ENCODE assay signal across 13 mouse cellular contexts in genomic region chr9:75259656-75260055, GRCm38 (mm10). TPM values are rescaled to one million over a fixed set of nuclear protein-coding genes. Genes with fewer than 3 reads are reported as not detected.
DNase-seq lines count a peak whose midpoint lies in the region; ATAC-seq and TF ChIP-seq lines count a peak whose summit lies in the region.
"Had no signal": no experiment of that assay in that cellular context is flagged by ENCODE, and none has a peak within 500 bp of the region (broad histone marks: within the 10 kb centered on the region; RNA-seq: fewer than 3 reads in every experiment).

No protein-coding gene starts in this region.

- no peaks in the 10 kb centered on the region for H3K9me3 ChIP-seq in hindbrain, postnatal 0 days (ENCODE audit: low read length)
- H3K9me3 ChIP-seq in hindbrain, embryonic 16.5 days (ENCODE audit: control insufficient read depth, low read length), result no peaks in the 10 kb centered on the region
- no peaks in the 10 kb centered on the region for H3K9me3 ChIP-seq in midbrain, embryonic 11.5 days (ENCODE audit: control insufficient read depth, low read length)
- H3K9me3 ChIP-seq in midbrain, embryonic 13.5 days, result no peaks in the 10 kb centered on the region
- H3K9me3 ChIP-seq: lung, embryonic 15.5 days; midbrain, embryonic 12.5 days had no signal

- peak; percentile 63 for TF ChIP-seq CTCF in hindbrain, postnatal 0 days (IDR thresholded peaks at IDR 0.05; ENCODE audit: low read depth)

- H3K4me3 ChIP-seq in hindbrain, postnatal 0 days (ENCODE audit: low read length), result no peak overlapping the region
- no peak overlapping the region for H3K4me3 ChIP-seq in hindbrain, embryonic 16.5 days (ENCODE audit: low read length)
- no peak overlapping the region for H3K4me3 ChIP-seq in midbrain, embryonic 11.5 days (ENCODE audit: low read depth, low read length)
- H3K4me3 ChIP-seq in midbrain, embryonic 13.5 days (replicated peaks), result no peak overlapping the region
- H3K4me3 ChIP-seq: lung, embryonic 15.5 days; midbrain, embryonic 12.5 days had no signal

- no peak overlapping the region for H3K9ac ChIP-seq in hindbrain, postnatal 0 days (replicated peaks; ENCODE audit: low read length)
- no peak overlapping the region for H3K9ac ChIP-seq in hindbrain, embryonic 16.5 days (ENCODE audit: low read depth, low read length)
- no peak overlapping the region for H3K9ac ChIP-seq in midbrain, embryonic 11.5 days (ENCODE audit: low read length)
- no peak overlapping the region for H3K9ac ChIP-seq in midbrain, embryonic 13.5 days (replicated peaks)
- H3K9ac ChIP-seq: lung, embryonic 15.5 days; midbrain, embryonic 12.5 days had no signal

- no peaks in the 10 kb centered on the region for H3K27me3 ChIP-seq in hindbrain, postnatal 0 days (ENCODE audit: insufficient read depth, low read length)
- no peaks in the 10 kb centered on the region for H3K27me3 ChIP-seq in hindbrain, embryonic 16.5 days (replicated peaks; ENCODE audit: control insufficient read depth, insufficient read depth, low read length)
- H3K27me3 ChIP-seq in midbrain, embryonic 11.5 days (ENCODE audit: control insufficient read depth, insufficient read depth, low read length), result no peaks in the 10 kb centered on the region
- H3K27me3 ChIP-seq in midbrain, embryonic 13.5 days, result no peaks in the 10 kb centered on the region
- H3K27me3 ChIP-seq: lung, embryonic 15.5 days; midbrain, embryonic 12.5 days had no signal

- H3K27ac ChIP-seq in hindbrain, postnatal 0 days, result no peak overlapping the region
- no peak overlapping the region for H3K27ac ChIP-seq in hindbrain, embryonic 16.5 days (ENCODE audit: low read depth, low read length)
- H3K27ac ChIP-seq in midbrain, embryonic 11.5 days (ENCODE audit: low read depth, low read length), result no peak overlapping the region
- no peak overlapping the region for H3K27ac ChIP-seq in midbrain, embryonic 13.5 days
- H3K27ac ChIP-seq: lung, embryonic 15.5 days; midbrain, embryonic 12.5 days had no signal

- no peak for DNase-seq in hindbrain, postnatal 0 days (ENCODE audit: low spot score)
- peak; percentile 53 for DNase-seq in midbrain, embryonic 11.5 days (ENCODE audit: low spot score, missing footprints)
- DNase-seq in ZHBTc4 (ENCODE audit: low read depth, low spot score), result peak; percentile 84
- no peak for DNase-seq in right cerebral cortex, postnatal 4 days
- no peak for DNase-seq in ovary, adult 18-20 months (ENCODE audit: low spot score)
- DNase-seq: adrenal gland, adult 8-10 months; embryo, embryonic 11 days; gastrocnemius, postnatal 36 days had no signal

- H3K36me3 ChIP-seq in hindbrain, postnatal 0 days (ENCODE audit: insufficient read depth, low read length), result no peaks in the 10 kb centered on the region
- no peaks in the 10 kb centered on the region for H3K36me3 ChIP-seq in hindbrain, embryonic 16.5 days (ENCODE audit: control insufficient read depth, insufficient read depth, low read length)
- no peaks in the 10 kb centered on the region for H3K36me3 ChIP-seq in midbrain, embryonic 11.5 days (ENCODE audit: control insufficient read depth, insufficient read depth, low read length)
- H3K36me3 ChIP-seq in midbrain, embryonic 13.5 days, result no peaks in the 10 kb centered on the region
- H3K36me3 ChIP-seq: midbrain, embryonic 12.5 days had no signal

- H3K4me2 ChIP-seq in hindbrain, postnatal 0 days (ENCODE audit: low read depth, low read length), result no peak overlapping the region
- H3K4me2 ChIP-seq in hindbrain, embryonic 16.5 days (ENCODE audit: low read length), result no peak overlapping the region
- no peak overlapping the region for H3K4me2 ChIP-seq in midbrain, embryonic 11.5 days
- no peak overlapping the region for H3K4me2 ChIP-seq in midbrain, embryonic 13.5 days (replicated peaks)
- H3K4me2 ChIP-seq: lung, embryonic 15.5 days; midbrain, embryonic 12.5 days had no signal

- peaks cover 2% of the 10 kb centered on the region; the same call in 1 of the 2 replicates for H3K4me1 ChIP-seq in hindbrain, postnatal 0 days (ENCODE audit: insufficient read depth, low read length)
- peaks cover 12% of the 10 kb centered on the region for H3K4me1 ChIP-seq in hindbrain, embryonic 16.5 days (ENCODE audit: control insufficient read depth, insufficient read depth, low read depth, low read length)
- peaks cover 21% of the 10 kb centered on the region for H3K4me1 ChIP-seq in midbrain, embryonic 11.5 days (ENCODE audit: control insufficient read depth, insufficient read depth, low read length)
- H3K4me1 ChIP-seq in midbrain, embryonic 13.5 days (replicated peaks), result peaks cover 36% of the 10 kb centered on the region

- no peak for ATAC-seq in hindbrain, postnatal 0 days
- ATAC-seq in hindbrain, embryonic 16.5 days, result no peak
- no peak for ATAC-seq in midbrain, embryonic 11.5 days (ENCODE audit: low FRiP score)
- no peak for ATAC-seq in midbrain, embryonic 13.5 days
- ATAC-seq: intestine, embryonic 16.5 days had no signal

- WGBS in hindbrain, postnatal 0 days, result 94% methylated on average over 4 of the region's 4 CpGs
- 87% methylated on average over 4 of the region's 4 CpGs for WGBS in hindbrain, embryonic 16.5 days
- WGBS in midbrain, embryonic 11.5 days, result 89% methylated on average over 4 of the region's 4 CpGs
- 91% methylated on average over 4 of the region's 4 CpGs for WGBS in midbrain, embryonic 13.5 days

RNA-seq across cellular contexts. Expression of gene Myo5c, which starts 27.8 kb away (rescaled TPM):
- 0.26 and 0.75 TPM in 2 replicates for total RNA-seq in hindbrain, postnatal 0 days (2014; rRNA removed)
- 0.30 and 0.44 TPM in 2 replicates for polyA plus RNA-seq in hindbrain, postnatal 0 days (2015; fragmentation: Nextera tagmentation; extraction: Ambion mirVana)
- 0.41 and 0.51 TPM in 2 replicates for polyA plus RNA-seq in hindbrain, embryonic 16.5 days (2015; fragmentation: Nextera tagmentation; extraction: Ambion mirVana)
- polyA plus RNA-seq in midbrain, embryonic 11.5 days (2014; fragmentation: Nextera tagmentation; extraction: Ambion mirVana), result 0.40 and 0.56 TPM in 2 replicates
- 0.50 and 0.59 TPM in 2 replicates for polyA plus RNA-seq in midbrain, embryonic 13.5 days (2015; fragmentation: Nextera tagmentation; extraction: Ambion mirVana)

RNA-seq across cellular contexts. Expression of gene Gnb5, which starts 46.4 kb away (rescaled TPM):
- 92.1 and 96.0 TPM in 2 replicates for total RNA-seq in hindbrain, postnatal 0 days (2014; rRNA removed)
- polyA plus RNA-seq in hindbrain, postnatal 0 days (2015; fragmentation: Nextera tagmentation; extraction: Ambion mirVana), result 98.6 and 104 TPM in 2 replicates
- polyA plus RNA-seq in hindbrain, embryonic 16.5 days (2015; fragmentation: Nextera tagmentation; extraction: Ambion mirVana), result 89.1 and 97.7 TPM in 2 replicates
- polyA plus RNA-seq in midbrain, embryonic 11.5 days (2014; fragmentation: Nextera tagmentation; extraction: Ambion mirVana), result 33.1 and 34.4 TPM in 2 replicates
- 46.4 and 50.2 TPM in 2 replicates for polyA plus RNA-seq in midbrain, embryonic 13.5 days (2015; fragmentation: Nextera tagmentation; extraction: Ambion mirVana)

Comparison
In these comparisons a context has a peak if more than half of its experiments do, and no peak if none do; other contexts are left out.
1. DNase-seq: peak in midbrain, embryonic 11.5 days (single experiment) and ZHBTc4 (single experiment); none in hindbrain, postnatal 0 days (single experiment), right cerebral cortex, postnatal 4 days (single experiment) and ovary, adult 18-20 months (single experiment).